Mouse (Mus musculus) intestine, embryonic 14.5 days (tissue): ENCODE measurements around the gene Gm4353. TPM values are rescaled to one million over a fixed set of nuclear protein-coding genes. Genes with fewer than 3 reads are reported as not detected.

Experiments
- ATAC-seq: fragments of 200-750 bp; cut with Nextera tagmentation; replicated peaks from 2 replicates; pipeline ENCODE4 v1.8.0; 2017; ENCODE audit warnings: low read depth, moderate number of reproducible peaks, moderate TSS enrichment, moderate library complexity; ENCODE audit not compliant: low FRiP score, low TSS enrichment
- DNase-seq: peaks from one replicate; pipeline ENCODE4 v3.0.0-alpha.2; 2018; ENCODE audit warnings: low spot score
- H3K27ac ChIP-seq: fragments of 300-500 bp; sonication (generic); 2 replicates; pipeline ENCODE4 v1.5.1; 2014; ENCODE audit warnings: low read depth, mild to moderate bottlenecking, control low read depth
- H3K27me3 ChIP-seq: fragments of 300-500 bp; sonication (generic); replicated peaks from 2 replicates; pipeline ENCODE4 v1.6.1; 2014; ENCODE audit warnings: low read length, control low read depth; ENCODE audit not compliant: control insufficient read depth, insufficient read depth
- H3K36me3 ChIP-seq: fragments of 300-500 bp; sonication (generic); 2 replicates; pipeline ENCODE4 v1.6.1; 2014; ENCODE audit warnings: low read length, control low read depth; ENCODE audit not compliant: control insufficient read depth, insufficient read depth
- H3K4me1 ChIP-seq: fragments of 300-500 bp; sonication (generic); replicated peaks from 2 replicates; pipeline ENCODE4 v1.6.1; 2014; ENCODE audit warnings: low read length, control low read depth, mixed read lengths; ENCODE audit not compliant: control insufficient read depth, insufficient read depth
- H3K4me2 ChIP-seq: fragments of 300-500 bp; sonication (generic); 2 replicates; pipeline ENCODE4 v1.6.1; 2014; ENCODE audit warnings: low read length
- H3K4me3 ChIP-seq: fragments of 300-500 bp; sonication (generic); 2 replicates; pipeline ENCODE4 v1.5.1; 2014; ENCODE audit warnings: low read depth, low read length, control low read depth, mixed read lengths
- H3K9ac ChIP-seq: fragments of 300-500 bp; sonication (generic); 2 replicates; pipeline ENCODE4 v1.6.1; 2014; ENCODE audit warnings: mild to moderate bottlenecking, low read length
- H3K9me3 ChIP-seq: fragments of 300-500 bp; sonication (generic); 2 replicates; pipeline ENCODE4 v1.6.1; 2016; ENCODE audit warnings: low read length, control low read depth; ENCODE audit not compliant: control insufficient read depth
- WGBS: fragments of 180-500 bp; shearing (Covaris S2); extraction: QIAGEN DNeasy Blood & Tissue Kit; methylation state at CpG from one replicate; pipeline ENCODE4 v1.1.7; 2014; 5-methylcytosine and 5-hydroxymethylcytosine counted together
- polyA plus RNA-seq: library from polyadenylated mRNA; unstranded; fragments of >200 nt; fragmentation: Nextera tagmentation; extraction: Ambion mirVana; gene quantifications from 2 replicates; pipeline ENCODE4 v1.2.1, GENCODE M21; 2014

Gene Gm4353
- polyA plus RNA-seq, 1 experiment from 2014 or later: 0.58 TPM

DNA sequence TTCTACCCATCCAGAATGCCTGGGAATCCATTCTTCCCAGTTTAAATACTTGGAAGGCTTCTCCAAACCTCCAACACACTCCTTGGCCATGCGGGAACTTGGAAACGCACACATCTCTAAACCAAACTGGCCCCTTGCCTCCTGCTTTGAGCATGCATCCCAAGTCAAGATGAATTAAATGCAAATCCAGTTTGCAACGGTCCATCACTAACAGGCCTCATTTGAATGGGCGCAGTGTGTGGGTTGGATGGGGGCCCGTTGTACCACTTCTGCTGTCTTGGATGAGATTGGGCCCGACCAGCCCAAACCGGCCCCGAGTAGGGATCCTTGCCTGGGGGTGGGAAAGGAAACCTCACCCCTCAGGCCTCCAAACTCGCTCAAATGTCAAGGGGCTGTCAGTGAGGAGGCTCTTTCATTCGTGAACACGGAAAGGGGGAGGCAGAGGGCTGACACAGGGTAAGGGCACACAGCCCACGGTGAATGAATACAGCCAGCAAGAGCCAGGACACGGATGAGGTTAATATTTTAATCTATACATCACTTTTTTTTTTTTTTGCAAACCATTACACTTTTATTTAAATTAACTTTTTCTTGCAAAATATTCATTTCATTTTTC, 38.7 kb upstream of the Gm4353 start:
- Histone ChIP-seq H3K36me3 (no peaks in the 10 kb centered on the region), H3K9me3 (no peaks in the 10 kb centered on the region), H3K9ac (no peak overlapping the region), H3K27ac (no peak overlapping the region), H3K4me2 (no peak overlapping the region), H3K27me3 (no peaks in the 10 kb centered on the region), H3K4me1 (no peaks in the 10 kb centered on the region), H3K4me3 (no peak overlapping the region)
- WGBS: 76% methylated on average over 13 of the region's 13 CpGs
- ATAC-seq: no peak
- no peak for DNase-seq

DNA sequence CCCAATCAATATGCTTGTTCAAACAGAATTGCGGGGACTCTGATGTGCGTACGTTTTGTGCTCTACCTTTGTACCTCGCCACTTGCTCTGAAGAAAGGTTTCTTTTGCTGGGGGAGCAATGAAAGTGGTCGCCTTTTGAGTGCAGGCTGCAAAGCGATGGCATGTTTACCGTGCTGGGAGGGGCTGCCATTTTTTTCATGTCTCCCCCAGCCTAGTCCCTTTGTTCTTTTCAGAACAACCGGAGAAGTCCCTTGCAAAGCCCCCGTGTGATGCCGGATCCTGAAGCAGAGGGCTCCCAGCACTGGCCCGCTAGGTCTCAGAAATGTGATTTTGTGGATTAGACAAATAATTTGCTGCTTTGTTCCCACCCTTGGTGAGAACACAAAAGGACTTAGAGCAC, 36.8 kb upstream of the Gm4353 start:
- H3K9me3 ChIP-seq: no peaks in the 10 kb centered on the region
- no peak overlapping the region for H3K4me3 ChIP-seq
- H3K36me3 ChIP-seq: no peaks in the 10 kb centered on the region
- H3K27ac ChIP-seq: no peak overlapping the region
- 64% methylated on average over 11 of the region's 11 CpGs for WGBS
- no peaks in the 10 kb centered on the region for H3K27me3 ChIP-seq
- no peak overlapping the region for H3K9ac ChIP-seq
- ATAC-seq (no peak), DNase-seq (no peak)
- no peak overlapping the region for H3K4me2 ChIP-seq
- no peaks in the 10 kb centered on the region for H3K4me1 ChIP-seq

DNA sequence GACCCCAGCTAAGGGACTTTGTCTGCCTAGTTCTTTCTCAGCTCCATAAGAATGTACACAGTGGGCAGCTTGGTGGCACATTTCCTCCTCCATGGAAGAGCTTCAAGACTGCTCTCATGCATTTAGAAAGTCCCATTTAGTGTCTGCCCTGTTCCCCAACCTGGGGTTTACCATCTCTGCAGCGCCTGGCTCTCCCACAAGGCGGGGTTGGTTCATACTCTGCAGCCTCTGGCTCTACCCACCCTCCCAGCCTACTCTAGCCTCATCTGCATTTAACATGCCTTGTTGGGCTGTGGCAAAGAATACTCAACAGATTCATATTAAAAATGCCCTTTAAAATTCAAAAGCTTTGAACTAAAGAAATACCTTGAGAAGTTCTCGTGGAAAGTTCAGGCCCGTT, 36.3 kb upstream of the Gm4353 start:
- Histone ChIP-seq H3K9ac (no peak overlapping the region), H3K4me3 (no peak overlapping the region), H3K27ac (no peak overlapping the region), H3K4me2 (no peak overlapping the region), H3K27me3 (no peaks in the 10 kb centered on the region), H3K4me1 (no peaks in the 10 kb centered on the region), H3K36me3 (no peaks in the 10 kb centered on the region), H3K9me3 (no peaks in the 10 kb centered on the region)
- whole genome bisulfite sequencing: 68% methylated on average over 4 of the region's 4 CpGs
- ATAC-seq (no peak), DNase-seq (no peak)

DNA sequence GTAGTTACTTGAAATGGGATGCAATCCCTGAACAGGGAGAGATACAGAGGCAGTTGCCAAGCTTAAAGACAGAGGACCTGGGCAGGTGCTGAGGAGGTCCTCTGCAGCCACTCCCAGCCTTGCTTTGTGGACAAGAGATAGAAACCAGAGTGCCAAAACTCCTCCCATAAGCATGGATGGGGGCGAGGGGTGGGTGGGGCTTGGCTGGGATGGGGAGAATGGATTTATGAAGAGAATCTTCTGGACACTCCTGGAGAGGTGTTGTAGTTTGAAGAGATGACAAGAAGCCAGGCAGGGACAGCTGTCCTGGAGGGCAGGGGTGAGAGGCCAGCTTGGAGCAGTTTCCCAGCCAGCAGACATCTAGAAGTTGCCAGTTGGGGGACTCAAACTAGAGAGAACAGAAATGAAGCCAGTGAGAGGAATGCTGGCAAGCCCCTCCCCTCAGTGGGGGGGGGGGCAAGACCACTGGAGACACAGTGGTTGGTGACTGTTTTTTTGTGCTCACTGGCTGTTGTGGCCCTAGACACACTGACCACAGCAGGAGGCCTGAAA, 34.9 kb upstream of the Gm4353 start:
- 61% methylated on average over 1 of the region's 1 CpGs for WGBS
- H3K36me3 ChIP-seq: no peaks in the 10 kb centered on the region
- H3K27me3 ChIP-seq: no peaks in the 10 kb centered on the region
- H3K4me2 ChIP-seq: no peak overlapping the region
- no peak for DNase-seq
- H3K4me1 ChIP-seq: no peaks in the 10 kb centered on the region
- no peaks in the 10 kb centered on the region for H3K9me3 ChIP-seq
- no peak overlapping the region for H3K4me3 ChIP-seq
- no peak for ATAC-seq
- no peak overlapping the region for H3K27ac ChIP-seq
- no peak overlapping the region for H3K9ac ChIP-seq

DNA sequence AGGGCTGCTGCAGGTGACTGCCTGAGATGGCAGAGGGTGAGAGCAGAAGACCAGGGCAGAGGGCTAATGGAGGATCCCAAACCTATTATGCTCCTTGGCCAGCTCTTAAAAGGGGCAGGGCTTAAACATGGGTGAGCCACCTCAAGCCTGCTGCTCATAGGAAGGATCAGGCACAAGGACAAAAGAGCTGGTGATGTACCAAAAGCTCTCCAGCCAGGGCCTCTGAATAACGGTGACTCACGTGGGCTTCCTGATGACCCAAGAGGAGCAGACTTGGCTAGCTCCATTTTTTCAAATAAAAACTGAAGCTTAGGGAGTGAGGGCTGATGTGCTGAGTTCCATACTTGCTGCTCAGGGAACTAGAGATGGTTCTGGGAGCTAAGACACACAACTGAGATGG, 31.6 kb upstream of the Gm4353 start:
- Histone ChIP-seq H3K4me3 (no peak overlapping the region), H3K36me3 (no peaks in the 10 kb centered on the region), H3K27ac (no peak overlapping the region), H3K4me1 (no peaks in the 10 kb centered on the region), H3K27me3 (no peaks in the 10 kb centered on the region), H3K4me2 (no peak overlapping the region), H3K9me3 (no peaks in the 10 kb centered on the region), H3K9ac (no peak overlapping the region)
- WGBS: 78% methylated on average over 2 of the region's 2 CpGs
- DNase-seq (no peak), ATAC-seq (no peak)

DNA sequence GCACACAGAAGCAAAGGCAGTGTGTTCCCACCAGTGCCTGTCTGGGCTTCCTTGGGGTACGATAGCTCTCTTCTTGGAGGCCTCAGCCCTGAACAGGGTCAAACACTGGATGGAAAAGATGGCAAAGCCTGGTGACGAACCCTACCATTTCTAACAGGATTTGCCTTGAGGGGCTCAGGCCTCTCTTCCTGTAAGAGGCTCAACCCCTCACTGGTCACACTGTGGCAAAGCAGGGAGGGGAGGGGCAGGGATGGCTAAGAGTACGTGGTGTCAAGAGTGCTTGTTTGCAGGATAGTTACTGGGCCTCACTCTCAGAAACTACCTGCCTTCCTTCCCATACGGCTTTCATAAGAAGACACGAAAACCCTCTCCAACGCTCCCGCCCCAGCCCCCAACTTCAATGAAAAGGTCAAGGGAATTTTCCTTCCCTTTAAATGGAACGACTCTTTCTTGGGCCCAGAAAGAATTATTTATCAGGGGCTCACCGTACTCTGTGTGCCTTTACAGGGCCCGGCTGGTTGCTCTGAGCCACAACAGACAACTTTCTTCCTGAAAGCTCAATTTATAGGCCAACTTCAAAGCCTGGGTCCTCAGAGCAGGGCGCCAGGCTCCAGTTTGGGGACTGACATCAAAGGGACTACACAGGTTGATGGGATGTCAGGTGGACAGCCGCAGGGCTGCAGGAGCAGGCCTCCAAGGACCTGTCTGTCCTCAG, 30.9 kb upstream of the Gm4353 start:
- H3K36me3 ChIP-seq: no peaks in the 10 kb centered on the region
- H3K4me1 ChIP-seq: no peaks in the 10 kb centered on the region

DNA sequence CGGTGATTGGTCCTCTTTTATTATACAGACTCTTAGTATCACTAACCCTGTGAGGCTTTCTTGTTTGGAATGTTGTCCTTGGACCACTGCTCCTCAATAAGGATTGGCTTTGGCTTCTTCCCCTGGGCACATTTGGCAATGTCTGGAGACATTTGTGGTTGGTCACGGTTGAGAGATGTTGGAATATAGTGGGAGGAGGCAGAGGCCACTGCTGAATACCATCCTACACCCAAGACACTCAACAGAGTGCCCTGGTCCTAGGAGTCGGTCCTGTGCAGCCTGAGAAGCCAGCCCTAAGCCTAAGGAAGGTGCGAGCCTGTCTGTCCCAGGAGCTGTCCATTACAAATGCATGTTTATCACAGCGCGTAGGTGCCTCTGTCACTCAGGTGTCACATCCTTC, 27.1 kb upstream of the Gm4353 start:
- Histone ChIP-seq H3K27ac (no peak overlapping the region), H3K36me3 (peaks cover 2% of the 10 kb centered on the region; the same call in 1 of the 2 replicates)
- ATAC-seq: no peak

More for the DNA sequence above, 30.9 kb upstream of the Gm4353 start:
- Histone ChIP-seq H3K4me3 (no peak overlapping the region), H3K27me3 (no peaks in the 10 kb centered on the region), H3K27ac (no peak overlapping the region), H3K9me3 (no peaks in the 10 kb centered on the region), H3K4me2 (no peak overlapping the region), H3K9ac (no peak overlapping the region)
- ATAC-seq (no peak), DNase-seq (peak; percentile 48)
- WGBS: 63% methylated on average over 12 of the region's 12 CpGs

DNA sequence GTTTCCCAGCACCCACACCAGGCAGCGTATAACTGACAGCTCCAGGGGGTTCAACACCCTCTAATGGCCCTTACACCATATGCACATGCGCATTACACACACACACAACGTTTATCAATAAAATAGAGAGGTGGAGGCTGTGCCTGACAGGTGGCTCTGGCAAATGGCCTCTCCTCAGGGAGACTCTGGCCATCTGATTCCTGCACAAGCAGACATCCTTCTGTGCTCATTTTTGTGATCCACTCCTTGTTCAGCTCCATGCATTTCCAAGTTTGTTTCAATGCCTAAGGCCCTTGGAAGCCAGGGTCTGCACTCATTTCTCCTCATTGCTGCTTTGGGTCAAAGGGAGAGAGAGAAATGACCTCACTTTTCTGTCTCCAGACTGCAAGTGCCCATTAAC, 26.2 kb upstream of the Gm4353 start:
- Histone ChIP-seq H3K4me2 (no peak overlapping the region), H3K36me3 (peaks cover 11% of the 10 kb centered on the region), H3K4me1 (no peaks in the 10 kb centered on the region), H3K9ac (no peak overlapping the region), H3K4me3 (no peak overlapping the region), H3K27me3 (no peaks in the 10 kb centered on the region), H3K27ac (no peak overlapping the region), H3K9me3 (no peaks in the 10 kb centered on the region)
- no peak for ATAC-seq
- 69% methylated on average over 3 of the region's 3 CpGs for WGBS
- DNase-seq: peak; percentile 49

More for the DNA sequence above, 27.1 kb upstream of the Gm4353 start:
- no peaks in the 10 kb centered on the region for H3K4me1 ChIP-seq
- H3K4me3 ChIP-seq: no peak overlapping the region
- H3K27me3 ChIP-seq: no peaks in the 10 kb centered on the region
- H3K9me3 ChIP-seq: no peaks in the 10 kb centered on the region
- no peak overlapping the region for H3K9ac ChIP-seq
- H3K4me2 ChIP-seq: no peak overlapping the region
- WGBS: 84% methylated on average over 6 of the region's 6 CpGs
- peak; percentile 38 for DNase-seq

DNA sequence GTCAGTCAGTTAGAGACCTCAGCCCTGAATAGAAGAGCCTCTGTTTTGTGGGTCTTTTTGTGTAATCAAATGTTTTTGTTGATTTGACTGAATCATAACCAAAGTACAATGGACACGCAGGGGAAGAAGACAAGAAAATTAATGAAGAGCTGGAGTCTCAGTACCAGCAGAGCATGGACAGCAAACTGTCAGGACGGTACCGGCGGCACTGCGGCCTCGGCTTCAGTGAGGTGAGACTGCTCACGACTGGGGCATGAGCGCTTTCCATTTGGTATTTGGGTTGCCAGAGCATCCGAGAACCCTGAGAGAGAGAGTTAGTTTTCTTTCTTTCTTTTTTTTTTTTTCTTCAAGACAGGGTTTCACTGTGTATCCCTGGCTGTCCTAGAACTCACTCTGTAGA, 18.7 kb upstream of the Gm4353 start:
- Histone ChIP-seq H3K27ac (no peak overlapping the region), H3K4me2 (no peak overlapping the region), H3K9ac (no peak overlapping the region), H3K27me3 (no peaks in the 10 kb centered on the region), H3K4me3 (no peak overlapping the region), H3K36me3 (peaks cover 71% of the 10 kb centered on the region), H3K9me3 (no peaks in the 10 kb centered on the region), H3K4me1 (no peaks in the 10 kb centered on the region)
- WGBS: 95% methylated on average over 9 of the region's 9 CpGs
- DNase-seq (no peak), ATAC-seq (no peak)
